Mouse (Mus musculus): ENCODE measurements around the gene Uvssa. TPM values are rescaled to one million over a fixed set of nuclear protein-coding genes. Genes with fewer than 3 reads are reported as not detected.

The Uvssa gene
- polyA plus RNA-seq, 1 experiment = 0.09 TPM

- peaks cover 99% of the 10 kb centered on the region for H3K36me3 ChIP-seq (ENCODE audit: control insufficient read depth)
- peaks cover 31% of the 10 kb centered on the region for H3K4me1 ChIP-seq (ENCODE audit: control insufficient read depth)
- H3K9me3 ChIP-seq (ENCODE audit: control insufficient read depth, low read length) = no peaks in the 10 kb centered on the region
- H3K27me3 ChIP-seq (ENCODE audit: control insufficient read depth) = no peaks in the 10 kb centered on the region
- H3K4me3 ChIP-seq (replicated peaks) = no peak overlapping the region
- TF ChIP-seq GATA1 (IDR thresholded peaks at IDR 0.05; ENCODE audit: low read length) = no peak
- no peak for TF ChIP-seq TAL1 (IDR thresholded peaks at IDR 0.05; ENCODE audit: low read length)
These were observed 9.7 kb upstream of the Uvssa start for GRCm38 (mm10) chr5:33368651-33369050.

- Histone ChIP-seq H3K4me3 (replicated peaks) (peak overlapping the region; percentile 40), H3K36me3 (ENCODE audit: control insufficient read depth) (peaks cover 86% of the 10 kb centered on the region), H3K9me3 (ENCODE audit: control insufficient read depth, low read length) (no peaks in the 10 kb centered on the region), H3K4me1 (ENCODE audit: control insufficient read depth) (peaks cover 44% of the 10 kb centered on the region), H3K27me3 (ENCODE audit: control insufficient read depth) (no peaks in the 10 kb centered on the region)
- TF ChIP-seq TAL1 (IDR thresholded peaks at IDR 0.05; ENCODE audit: low read length) = no peak
- TF ChIP-seq GATA1 (IDR thresholded peaks at IDR 0.05; ENCODE audit: low read length) = no peak
These were observed 7.2 kb upstream of the Uvssa start for GRCm38 (mm10) chr5:33371137-33371536.

GRCm38 (mm10) chr5:33371668-33372067, 6.7 kb upstream of the Uvssa start:
- Histone ChIP-seq H3K4me1 (ENCODE audit: control insufficient read depth) (peaks cover 44% of the 10 kb centered on the region), H3K9me3 (ENCODE audit: control insufficient read depth, low read length) (no peaks in the 10 kb centered on the region), H3K36me3 (ENCODE audit: control insufficient read depth) (peaks cover 81% of the 10 kb centered on the region), H3K27me3 (ENCODE audit: control insufficient read depth) (no peaks in the 10 kb centered on the region), H3K4me3 (replicated peaks) (peak overlapping the region; percentile 40)
- no peak for TF ChIP-seq TAL1 (IDR thresholded peaks at IDR 0.05; ENCODE audit: low read length)
- TF ChIP-seq GATA1 (IDR thresholded peaks at IDR 0.05; ENCODE audit: low read length) = no peak

- Histone ChIP-seq H3K36me3 (ENCODE audit: control insufficient read depth) (peaks cover 73% of the 10 kb centered on the region), H3K4me3 (replicated peaks) (no peak overlapping the region), H3K4me1 (ENCODE audit: control insufficient read depth) (peaks cover 47% of the 10 kb centered on the region), H3K27me3 (ENCODE audit: control insufficient read depth) (no peaks in the 10 kb centered on the region), H3K9me3 (ENCODE audit: control insufficient read depth, low read length) (no peaks in the 10 kb centered on the region)
- TF ChIP-seq GATA1 (IDR thresholded peaks at IDR 0.05; ENCODE audit: low read length) = no peak
- no peak for TF ChIP-seq TAL1 (IDR thresholded peaks at IDR 0.05; ENCODE audit: low read length)
These were observed 5.9 kb upstream of the Uvssa start for GRCm38 (mm10) chr5:33372331-33373038.

GRCm38 (mm10) chr5:33377176-33377575, 1.2 kb upstream of the Uvssa start:
- TF ChIP-seq GATA1 (IDR thresholded peaks at IDR 0.05; ENCODE audit: low read length) (no peak), TAL1 (IDR thresholded peaks at IDR 0.05; ENCODE audit: low read length) (no peak)
- Histone ChIP-seq H3K36me3 (ENCODE audit: control insufficient read depth) (peaks cover 47% of the 10 kb centered on the region), H3K4me3 (replicated peaks) (peak overlapping the region; percentile 74), H3K4me1 (ENCODE audit: control insufficient read depth) (peaks cover 44% of the 10 kb centered on the region), H3K27me3 (ENCODE audit: control insufficient read depth) (no peaks in the 10 kb centered on the region), H3K9me3 (ENCODE audit: control insufficient read depth, low read length) (no peaks in the 10 kb centered on the region)

- H3K9me3 ChIP-seq (ENCODE audit: control insufficient read depth, low read length) = no peaks in the 10 kb centered on the region
- H3K4me3 ChIP-seq (replicated peaks) = peak overlapping the region; percentile 74
- peaks cover 45% of the 10 kb centered on the region for H3K36me3 ChIP-seq (ENCODE audit: control insufficient read depth)
- TF ChIP-seq TAL1 (IDR thresholded peaks at IDR 0.05; ENCODE audit: low read length) (no peak), GATA1 (IDR thresholded peaks at IDR 0.05; ENCODE audit: low read length) (no peak)
- H3K4me1 ChIP-seq (ENCODE audit: control insufficient read depth) = peaks cover 37% of the 10 kb centered on the region
- H3K27me3 ChIP-seq (ENCODE audit: control insufficient read depth) = no peaks in the 10 kb centered on the region
These were observed 498 bp upstream of the Uvssa start for GRCm38 (mm10) chr5:33377801-33378301.

GRCm38 (mm10) chr5:33387550-33387949, 9.2 kb downstream of the Uvssa start:
- Histone ChIP-seq H3K27me3 (ENCODE audit: control insufficient read depth) (no peaks in the 10 kb centered on the region), H3K9me3 (ENCODE audit: control insufficient read depth, low read length) (no peaks in the 10 kb centered on the region), H3K36me3 (ENCODE audit: control insufficient read depth) (peaks cover 66% of the 10 kb centered on the region), H3K4me3 (replicated peaks) (no peak overlapping the region), H3K4me1 (ENCODE audit: control insufficient read depth) (no peaks in the 10 kb centered on the region)
- TF ChIP-seq GATA1 (IDR thresholded peaks at IDR 0.05; ENCODE audit: low read length) = no peak
- TF ChIP-seq TAL1 (IDR thresholded peaks at IDR 0.05; ENCODE audit: low read length) = no peak

GRCm38 (mm10) chr5:33393803-33394202, 15.5 kb downstream of the Uvssa start:
- TF ChIP-seq TAL1 (IDR thresholded peaks at IDR 0.05; ENCODE audit: low read length) = no peak
- TF ChIP-seq GATA1 (IDR thresholded peaks at IDR 0.05; ENCODE audit: low read length) = no peak
- Histone ChIP-seq H3K4me1 (ENCODE audit: control insufficient read depth) (no peaks in the 10 kb centered on the region), H3K9me3 (ENCODE audit: control insufficient read depth, low read length) (no peaks in the 10 kb centered on the region), H3K27me3 (ENCODE audit: control insufficient read depth) (no peaks in the 10 kb centered on the region), H3K36me3 (ENCODE audit: control insufficient read depth) (peaks cover 43% of the 10 kb centered on the region), H3K4me3 (replicated peaks) (no peak overlapping the region)

- Histone ChIP-seq H3K9me3 (ENCODE audit: control insufficient read depth, low read length) (no peaks in the 10 kb centered on the region), H3K27me3 (ENCODE audit: control insufficient read depth) (no peaks in the 10 kb centered on the region), H3K4me1 (ENCODE audit: control insufficient read depth) (no peaks in the 10 kb centered on the region), H3K4me3 (replicated peaks) (no peak overlapping the region), H3K36me3 (ENCODE audit: control insufficient read depth) (peaks cover 31% of the 10 kb centered on the region)
- TF ChIP-seq TAL1 (IDR thresholded peaks at IDR 0.05; ENCODE audit: low read length) (no peak), GATA1 (IDR thresholded peaks at IDR 0.05; ENCODE audit: low read length) (no peak)
These were observed 17.3 kb downstream of the Uvssa start for GRCm38 (mm10) chr5:33395693-33396092.
